Mouse (Mus musculus): ENCODE measurements around the gene Fcer2a. TPM values are rescaled to one million over a fixed set of nuclear protein-coding genes. Genes with fewer than 3 reads are reported as not detected.
A peak's percentile ranks its signal among the peaks of the same experiment; 100 is the strongest.

The Fcer2a gene
- polyA plus RNA-seq, 1 experiment from 2014 or later = 0.32 TPM

- WGBS = 73% methylated on average over 12 of the region's 12 CpGs
- Histone ChIP-seq H3K9ac (no peak overlapping the region), H3K27ac (ENCODE audit: low read depth) (no peak overlapping the region), H3K4me2 (no peak overlapping the region), H3K4me3 (ENCODE audit: low read depth, low read length) (no peak overlapping the region), H3K4me1 (ENCODE audit: insufficient read depth) (no peaks in the 10 kb centered on the region), H3K36me3 (ENCODE audit: insufficient read depth) (no peaks in the 10 kb centered on the region), H3K27me3 (ENCODE audit: insufficient read depth, low read length) (no peaks in the 10 kb centered on the region), H3K9me3 (ENCODE audit: low read depth, low read length) (no peaks in the 10 kb centered on the region)
- ATAC-seq (ENCODE audit: insufficient read depth) (no peak), DNase-seq (no peak)
- no peak for TF ChIP-seq CTCF (IDR thresholded peaks at IDR 0.05; ENCODE audit: low read depth)
Measured at GRCm38 (mm10) chr8:3717321-3717954, 23.5 kb upstream of the Fcer2a start.

GRCm38 (mm10) chr8:3711646-3712045 lies 17.7 kb upstream of the Fcer2a start:
- no peak for ATAC-seq (ENCODE audit: insufficient read depth)
- Histone ChIP-seq H3K4me2 (no peak overlapping the region), H3K4me1 (ENCODE audit: insufficient read depth) (no peaks in the 10 kb centered on the region), H3K9ac (no peak overlapping the region), H3K36me3 (ENCODE audit: insufficient read depth) (no peaks in the 10 kb centered on the region), H3K9me3 (ENCODE audit: low read depth, low read length) (no peaks in the 10 kb centered on the region), H3K27me3 (ENCODE audit: insufficient read depth, low read length) (no peaks in the 10 kb centered on the region), H3K4me3 (ENCODE audit: low read depth, low read length) (no peak overlapping the region), H3K27ac (ENCODE audit: low read depth) (no peak overlapping the region)
- 44% methylated on average over 2 of the region's 2 CpGs for WGBS
- peak; percentile 21 for DNase-seq
- TF ChIP-seq CTCF (IDR thresholded peaks at IDR 0.05; ENCODE audit: low read depth) = no peak

GRCm38 (mm10) chr8:3710312-3710711 lies 16.3 kb upstream of the Fcer2a start:
- no peaks in the 10 kb centered on the region for H3K27me3 ChIP-seq (ENCODE audit: insufficient read depth, low read length)
- 78% methylated on average over 3 of the region's 3 CpGs for WGBS
- no peak overlapping the region for H3K27ac ChIP-seq (ENCODE audit: low read depth)
- TF ChIP-seq CTCF (IDR thresholded peaks at IDR 0.05; ENCODE audit: low read depth) = no peak
- H3K9ac ChIP-seq = no peak overlapping the region
- ATAC-seq (ENCODE audit: insufficient read depth) (no peak), DNase-seq (no peak)
- H3K4me1 ChIP-seq (ENCODE audit: insufficient read depth) = no peaks in the 10 kb centered on the region
- no peaks in the 10 kb centered on the region for H3K36me3 ChIP-seq (ENCODE audit: insufficient read depth)
- no peaks in the 10 kb centered on the region for H3K9me3 ChIP-seq (ENCODE audit: low read depth, low read length)
- H3K4me2 ChIP-seq = no peak overlapping the region
- no peak overlapping the region for H3K4me3 ChIP-seq (ENCODE audit: low read depth, low read length)

- no peak for DNase-seq
Measured at GRCm38 (mm10) chr8:3707611-3708010, 13.6 kb upstream of the Fcer2a start.

GRCm38 (mm10) chr8:3705711-3706110 lies 11.7 kb upstream of the Fcer2a start:
- Histone ChIP-seq H3K36me3 (ENCODE audit: insufficient read depth) (no peaks in the 10 kb centered on the region), H3K4me1 (ENCODE audit: insufficient read depth) (no peaks in the 10 kb centered on the region), H3K9me3 (ENCODE audit: low read depth, low read length) (no peaks in the 10 kb centered on the region), H3K4me2 (no peak overlapping the region), H3K27ac (ENCODE audit: low read depth) (no peak overlapping the region), H3K27me3 (ENCODE audit: insufficient read depth, low read length) (no peaks in the 10 kb centered on the region), H3K4me3 (ENCODE audit: low read depth, low read length) (no peak overlapping the region), H3K9ac (no peak overlapping the region)
- peak; percentile 52 for TF ChIP-seq CTCF (IDR thresholded peaks at IDR 0.05; ENCODE audit: low read depth)
- DNase-seq (peak; percentile 9), ATAC-seq (ENCODE audit: insufficient read depth) (no peak)
- 56% methylated on average over 4 of the region's 4 CpGs for WGBS

More at GRCm38 (mm10) chr8:3707611-3708010, 13.6 kb upstream of the Fcer2a start:
- WGBS = 65% methylated on average over 7 of the region's 7 CpGs
- no peak overlapping the region for H3K4me3 ChIP-seq (ENCODE audit: low read depth, low read length)
- no peak for ATAC-seq (ENCODE audit: insufficient read depth)
- H3K4me2 ChIP-seq = no peak overlapping the region
- H3K4me1 ChIP-seq (ENCODE audit: insufficient read depth) = no peaks in the 10 kb centered on the region
- H3K36me3 ChIP-seq (ENCODE audit: insufficient read depth) = no peaks in the 10 kb centered on the region
- no peaks in the 10 kb centered on the region for H3K27me3 ChIP-seq (ENCODE audit: insufficient read depth, low read length)
- no peaks in the 10 kb centered on the region for H3K9me3 ChIP-seq (ENCODE audit: low read depth, low read length)
- TF ChIP-seq CTCF (IDR thresholded peaks at IDR 0.05; ENCODE audit: low read depth) = no peak
- no peak overlapping the region for H3K27ac ChIP-seq (ENCODE audit: low read depth)
- H3K9ac ChIP-seq = no peak overlapping the region

- ATAC-seq (ENCODE audit: insufficient read depth) (no peak), DNase-seq (no peak)
- Histone ChIP-seq H3K27me3 (ENCODE audit: insufficient read depth, low read length) (no peaks in the 10 kb centered on the region), H3K9me3 (ENCODE audit: low read depth, low read length) (no peaks in the 10 kb centered on the region), H3K9ac (no peak overlapping the region), H3K36me3 (ENCODE audit: insufficient read depth) (no peaks in the 10 kb centered on the region), H3K4me1 (ENCODE audit: insufficient read depth) (no peaks in the 10 kb centered on the region), H3K27ac (ENCODE audit: low read depth) (no peak overlapping the region), H3K4me2 (no peak overlapping the region), H3K4me3 (ENCODE audit: low read depth, low read length) (no peak overlapping the region)
- TF ChIP-seq CTCF (IDR thresholded peaks at IDR 0.05; ENCODE audit: low read depth) = no peak
- 93% methylated on average over 1 of the region's 1 CpGs for WGBS
Measured at GRCm38 (mm10) chr8:3701491-3701890, 7.5 kb upstream of the Fcer2a start.

- H3K36me3 ChIP-seq (ENCODE audit: insufficient read depth) = no peaks in the 10 kb centered on the region
- no peak overlapping the region for H3K4me3 ChIP-seq (ENCODE audit: low read depth, low read length)
- H3K9ac ChIP-seq = no peak overlapping the region
- ATAC-seq (ENCODE audit: insufficient read depth) (no peak), DNase-seq (no peak)
- no peaks in the 10 kb centered on the region for H3K27me3 ChIP-seq (ENCODE audit: insufficient read depth, low read length)
- H3K9me3 ChIP-seq (ENCODE audit: low read depth, low read length) = no peaks in the 10 kb centered on the region
- no peaks in the 10 kb centered on the region for H3K4me1 ChIP-seq (ENCODE audit: insufficient read depth)
- H3K4me2 ChIP-seq = no peak overlapping the region
- 70% methylated on average over 3 of the region's 3 CpGs for WGBS
- TF ChIP-seq CTCF (IDR thresholded peaks at IDR 0.05; ENCODE audit: low read depth) = no peak
- H3K27ac ChIP-seq (ENCODE audit: low read depth) = no peak overlapping the region
Measured at GRCm38 (mm10) chr8:3690774-3691173, 3.2 kb downstream of the Fcer2a start.

Data from lung, embryonic 14.5 days (tissue).